Comparison of ENCODE assay signal across 9 mouse cellular contexts in genomic region chr19:32127180-32127850, GRCm38 (mm10). TPM values are rescaled to one million over a fixed set of nuclear protein-coding genes. Genes with fewer than 3 reads are reported as not detected.
A peak's percentile ranks its signal among the peaks of the same experiment; 100 is the strongest.
DNase-seq lines count a peak whose midpoint lies in the region; ATAC-seq and TF ChIP-seq lines count a peak whose summit lies in the region.
"Had no signal": no experiment of that assay in that cellular context is flagged by ENCODE, and none has a peak within 500 bp of the region (broad histone marks: within the 10 kb centered on the region; RNA-seq: fewer than 3 reads in every experiment).

No protein-coding gene starts in this region.

- DNase-seq in heart, embryonic 10.5 days (ENCODE audit: low spot score): no peak
- no peak for DNase-seq in heart, adult 9 months (ENCODE audit: low spot score in 2 of 2)
- DNase-seq in CH12.LX (ENCODE audit: extremely low read depth): peak; percentile 12
- DNase-seq in right cerebral cortex, adult 18-20 months: no peak
- DNase-seq in left cerebral cortex, adult 18-20 months (ENCODE audit: low spot score in 2 of 2): no peak
- no peak for DNase-seq in layer of hippocampus, postnatal 10 days (ENCODE audit: low spot score in 2 of 2)

- H3K79me2 ChIP-seq in CH12.LX (replicated peaks; ENCODE audit: control insufficient read depth, extremely low read depth, insufficient read depth, poor library complexity, severe bottlenecking): no peaks in the 10 kb centered on the region

- no peaks in the 10 kb centered on the region for H3K9me3 ChIP-seq in heart, embryonic 10.5 days
- no peaks in the 10 kb centered on the region for H3K9me3 ChIP-seq in CH12.LX (replicated peaks; ENCODE audit: low read length)
- no peaks in the 10 kb centered on the region for H3K9me3 ChIP-seq in liver, embryonic 15.5 days (replicated peaks)
- H3K9me3 ChIP-seq: neural tube, embryonic 12.5 days had no signal

- dilution Hi-C loops in CH12.LX (cut with MboI; ENCODE audit: extremely low pct_ligation_motif_present, extremely low pct_unique_long_range_greater_than_20kb, low sequenced_read_pairs): no loop called here

- TF ChIP-seq CTCF in CH12.LX (conservative IDR thresholded peaks at IDR 0.05 in 1 of 2, IDR thresholded peaks at IDR 0.05 in 1 of 2; ENCODE audit: low read depth in 2 of 2, low read length in 2 of 2): peak; percentile 68 to 70
- peak; percentile 36; the same call in 1 of the 2 replicates for TF ChIP-seq CTCF in cortical plate, adult 2 months (IDR thresholded peaks at IDR 0.05; ENCODE audit: extremely low read depth, insufficient read depth, low read length)

- H3K27ac ChIP-seq in heart, embryonic 10.5 days: peak overlapping the region; percentile 6; the same call in 1 of the 2 replicates
- no peak overlapping the region for H3K27ac ChIP-seq in CH12.LX (ENCODE audit: insufficient read depth, low read depth)
- H3K27ac ChIP-seq in cortical plate, adult 2 months (ENCODE audit: insufficient read depth, low read length): no peak overlapping the region
- no peak overlapping the region for H3K27ac ChIP-seq in liver, embryonic 15.5 days (replicated peaks)
- H3K27ac ChIP-seq: neural tube, embryonic 12.5 days had no signal

- WGBS in heart, embryonic 10.5 days: 76% methylated on average over 10 of the region's 10 CpGs
- WGBS in liver, embryonic 15.5 days (ENCODE audit: insufficient replicate concordance): 66% methylated on average over 10 of the region's 10 CpGs

- no peak for TF ChIP-seq EP300 in CH12.LX (IDR thresholded peaks at IDR 0.05; ENCODE audit: low read length)

- ATAC-seq in liver, embryonic 15.5 days (ENCODE audit: insufficient read depth): 0 out of 2 replicates have a peak, but pooled peaks have one; percentile 28

- no peak for TF ChIP-seq POLR2A in CH12.LX (IDR thresholded peaks at IDR 0.05; ENCODE audit: low read depth, low read length)
- no peak for TF ChIP-seq POLR2A in cortical plate, adult 2 months (IDR thresholded peaks at IDR 0.05; ENCODE audit: extremely low read depth, insufficient read depth, low read length)

- no peaks in the 10 kb centered on the region for H3K27me3 ChIP-seq in heart, embryonic 10.5 days (ENCODE audit: insufficient read depth, poor library complexity, severe bottlenecking)
- no peaks in the 10 kb centered on the region for H3K27me3 ChIP-seq in CH12.LX (replicated peaks)
- no peaks in the 10 kb centered on the region for H3K27me3 ChIP-seq in liver, embryonic 15.5 days
- H3K27me3 ChIP-seq: neural tube, embryonic 12.5 days had no signal

- no peak overlapping the region for H3K9ac ChIP-seq in CH12.LX (ENCODE audit: insufficient read depth, low read depth)
- no peak overlapping the region for H3K9ac ChIP-seq in liver, embryonic 15.5 days
- H3K9ac ChIP-seq: neural tube, embryonic 12.5 days had no signal

- H3K36me3 ChIP-seq in heart, embryonic 10.5 days: peaks cover 29% of the 10 kb centered on the region
- H3K36me3 ChIP-seq in CH12.LX (replicated peaks in 1 of 2; ENCODE audit: control insufficient read depth in 1 of 2, insufficient read depth in 1 of 2, low read length in 1 of 2): peaks cover 0 to 15% of the 10 kb centered on the region in 2 experiments
- peaks cover 68% of the 10 kb centered on the region for H3K36me3 ChIP-seq in liver, embryonic 15.5 days (replicated peaks)
- H3K36me3 ChIP-seq: neural tube, embryonic 12.5 days had no signal

- TF ChIP-seq RAD21 in CH12.LX (IDR thresholded peaks at IDR 0.05; ENCODE audit: low read depth, low read length): peak; percentile 34

- in situ Hi-C loops in CH12.LX (cut with MboI; ENCODE audit: low pct_ligation_motif_present, low pct_unique_long_range_greater_than_20kb, low sequenced_read_pairs): no loop called here

- H3K4me1 ChIP-seq in heart, embryonic 10.5 days: 0 out of 2 replicates have a peak, but pooled peaks cover 5% of the 10 kb centered on the region
- H3K4me1 ChIP-seq in CH12.LX (ENCODE audit: control insufficient read depth in 1 of 2, insufficient read depth in 2 of 2): peaks cover 0 to 5% of the 10 kb centered on the region in 2 experiments; a peak in 1 of 4 replicates
- H3K4me1 ChIP-seq in cortical plate, adult 2 months (ENCODE audit: control insufficient read depth, insufficient read depth, low read length): no peaks in the 10 kb centered on the region
- no peaks in the 10 kb centered on the region for H3K4me1 ChIP-seq in liver, embryonic 15.5 days (replicated peaks)
- H3K4me1 ChIP-seq: neural tube, embryonic 12.5 days had no signal

- no peak overlapping the region for H3K4me2 ChIP-seq in CH12.LX (ENCODE audit: insufficient read depth, low read depth, poor library complexity, severe bottlenecking)
- H3K4me2 ChIP-seq in liver, embryonic 15.5 days: no peak overlapping the region
- H3K4me2 ChIP-seq: neural tube, embryonic 12.5 days had no signal

- no peak overlapping the region for H3K4me3 ChIP-seq in heart, embryonic 10.5 days
- H3K4me3 ChIP-seq in CH12.LX (replicated peaks in 1 of 3; ENCODE audit: low read depth in 2 of 3, low read length in 2 of 3, poor library complexity in 1 of 3): no peak overlapping the region
- H3K4me3 ChIP-seq in cortical plate, adult 2 months (ENCODE audit: insufficient read depth, low read length): no peak overlapping the region
- H3K4me3 ChIP-seq in liver, embryonic 15.5 days (replicated peaks): no peak overlapping the region
- H3K4me3 ChIP-seq: neural tube, embryonic 12.5 days had no signal

TF ChIP-seq in CH12.LX, 34 proteins besides CTCF, POLR2A, EP300 and RAD21:
- TF ChIP-seq E2F4 (IDR thresholded peaks at IDR 0.05; ENCODE audit: insufficient replicate concordance, low read depth, low read length): no peak
- no peak for TF ChIP-seq ZNF384 (IDR thresholded peaks at IDR 0.05; ENCODE audit: low read depth, low read length)
- TF ChIP-seq MEF2A (IDR thresholded peaks at IDR 0.05; ENCODE audit: borderline replicate concordance, low read depth, low read length): no peak
- peak; percentile 45 for TF ChIP-seq SMC3 (IDR thresholded peaks at IDR 0.05; ENCODE audit: low read depth, low read length)
- TF ChIP-seq USF1 (IDR thresholded peaks at IDR 0.05; ENCODE audit: low read depth, low read length): no peak
- TF ChIP-seq ETS1 (conservative IDR thresholded peaks at IDR 0.05; ENCODE audit: low read depth, low read length): no peak
- no peak for TF ChIP-seq MXI1 (IDR thresholded peaks at IDR 0.05; ENCODE audit: low read depth, low read length)
- 0 out of 2 replicates have a peak, but pooled peaks have one; percentile 36 for TF ChIP-seq KAT2A (IDR thresholded peaks at IDR 0.05; ENCODE audit: insufficient replicate concordance, low read length)
- no peak for TF ChIP-seq ZC3H11A (IDR thresholded peaks at IDR 0.05; ENCODE audit: low read depth, low read length)
- no peak for TF ChIP-seq MAFK (IDR thresholded peaks at IDR 0.05; ENCODE audit: insufficient replicate concordance, low read length)
TF ChIP-seq in CH12.LX: peak in this region for 2.

RNA-seq across cellular contexts. Expression of gene Asah2, which starts 19.3 kb away (rescaled TPM):
- 1.6 and 2.9 TPM in 2 replicates for polyA plus RNA-seq in heart, embryonic 10.5 days (2016; fragmentation: Nextera tagmentation; extraction: Ambion mirVana)
- 0.17 and 0.38 TPM in 2 replicates for total RNA-seq in CH12.LX (2012; rRNA removed)
- total RNA-seq in CH12.LX (2014; rRNA removed): 0.63 and 0.68 TPM in 2 replicates
- polyA plus RNA-seq in CH12.LX (2012; ENCODE audit: insufficient read length, low read depth): 0.73 and 0.76 TPM in 2 replicates
- polyA plus RNA-seq in cortical plate, adult 2 months (2012; rRNA removed): 5.8 and 6.2 TPM in 2 replicates
- polyA plus RNA-seq in liver, embryonic 15.5 days (2015; fragmentation: Nextera tagmentation; extraction: Ambion mirVana): 0.44 and 0.47 TPM in 2 replicates
- total RNA-seq in left cerebral cortex, adult 18-20 months (2021): 10 to 100 TPM; 11.5 to 12.1 TPM
- total RNA-seq in layer of hippocampus, postnatal 10 days (2021): 1 to 10 TPM; 5.5 to 6.2 TPM
